Mouse (Mus musculus): ENCODE data around the gene Olfr733.

Olfr733 gene

DNA sequence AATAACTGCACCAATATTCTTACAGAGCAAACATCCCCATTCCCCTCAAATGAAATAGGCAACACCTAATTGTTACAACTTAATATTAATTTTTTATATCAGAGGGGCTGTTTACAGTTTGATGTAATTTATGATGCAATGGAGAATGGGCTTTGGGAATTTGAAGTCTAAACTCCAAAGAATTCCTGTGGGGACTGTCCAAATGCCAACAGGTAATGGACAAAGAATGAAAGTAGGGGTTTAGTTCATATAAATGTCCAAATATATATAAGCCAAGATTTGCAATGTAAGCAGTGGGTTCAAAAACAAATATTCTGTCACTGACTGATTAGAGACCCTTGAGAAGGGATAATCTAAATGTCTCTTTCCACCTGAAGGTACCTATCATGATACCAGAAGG lies at the start of gene Olfr733:
Gene Olfr733, minus strand, starts transcription at position 101 of the 400 bp plus-strand sequence.
- no peak for DNase-seq (ENCODE audit: low read depth)

DNA sequence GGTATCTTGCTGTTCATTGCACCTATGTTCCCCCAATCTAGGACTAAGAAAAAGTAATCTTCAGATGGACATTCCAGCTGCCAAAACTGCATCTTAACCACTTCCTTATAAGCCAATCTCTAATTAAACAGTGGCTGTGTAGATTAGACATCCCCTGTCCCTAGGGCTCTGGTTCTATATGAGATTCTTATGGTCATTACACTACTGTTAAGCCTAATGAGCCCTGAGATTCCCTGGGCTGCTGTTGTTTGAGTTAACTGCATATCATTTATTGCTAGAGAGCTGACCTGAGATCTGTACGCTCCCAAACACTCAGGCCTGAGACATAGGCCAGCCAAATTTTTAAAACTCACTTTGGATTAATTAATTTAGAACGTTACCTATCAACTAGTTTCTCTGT lies 47.5 kb upstream of the Olfr733 start, which contains the start of gene Olfr735:
Gene Olfr735, minus strand, starts transcription at position 77 of the 400 bp plus-strand sequence.
- DNase-seq (ENCODE audit: low read depth), result no peak

DNA sequence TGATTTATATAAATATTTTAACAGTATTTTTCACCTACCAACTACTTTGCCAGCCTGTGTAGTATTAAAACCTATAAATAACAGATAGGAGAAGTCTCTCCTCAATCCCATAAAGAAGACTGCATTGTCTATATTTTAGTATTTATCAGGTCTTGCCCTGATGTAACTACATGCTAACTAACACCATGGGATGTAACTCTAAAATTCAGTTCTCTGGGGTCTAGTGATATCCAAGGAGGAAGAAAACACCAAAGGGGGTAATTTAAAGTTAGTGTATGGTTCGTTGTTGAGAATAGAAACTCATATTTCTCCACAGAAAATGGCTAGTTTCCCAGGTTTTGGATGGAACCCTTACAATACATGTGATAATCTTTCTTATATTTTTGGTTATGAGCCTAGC lies 25.3 kb upstream of the Olfr733 start, which contains the start of gene Olfr734:
Gene Olfr734, minus strand, starts transcription at position 101 of the 400 bp plus-strand sequence.
- no peak for DNase-seq (ENCODE audit: low read depth)

DNA sequence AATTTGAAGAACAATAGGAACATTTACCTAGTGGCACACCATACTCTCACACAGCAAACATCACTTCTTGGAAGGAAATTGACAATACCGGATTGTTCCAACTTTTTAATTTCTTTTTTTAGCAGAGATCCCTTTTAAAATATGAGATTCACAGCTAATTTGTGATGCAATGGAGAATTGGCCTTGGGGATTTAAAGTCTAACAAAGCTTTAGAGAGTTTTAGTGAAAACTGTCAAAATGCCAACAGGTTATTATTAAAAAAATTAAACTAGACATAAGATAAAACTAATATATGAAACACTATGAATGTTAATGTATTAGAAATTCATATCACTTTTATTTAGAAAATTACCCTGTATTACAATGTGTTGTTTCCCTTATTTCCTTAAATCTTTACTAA lies 17.2 kb downstream of the Olfr733 start, which contains the start of gene Olfr732:
Gene Olfr732, minus strand, starts transcription at position 101 of the 400 bp plus-strand sequence.
- no peak for DNase-seq (ENCODE audit: low read depth)
